Mouse (Mus musculus) retina, embryonic 14.5 days (tissue): ENCODE measurements at regions not wholly inside any gene's neighbourhood (a gene's known extent, or its start where the extent isn't known, plus 50 kb on each side); places are given as distances from the start of the nearest gene placed in this dataset.

Source experiments
- DNase-seq: peaks from one replicate; pipeline ENCODE4 v3.0.0-alpha.2; 2015; ENCODE audit warnings: low spot score

DNA sequence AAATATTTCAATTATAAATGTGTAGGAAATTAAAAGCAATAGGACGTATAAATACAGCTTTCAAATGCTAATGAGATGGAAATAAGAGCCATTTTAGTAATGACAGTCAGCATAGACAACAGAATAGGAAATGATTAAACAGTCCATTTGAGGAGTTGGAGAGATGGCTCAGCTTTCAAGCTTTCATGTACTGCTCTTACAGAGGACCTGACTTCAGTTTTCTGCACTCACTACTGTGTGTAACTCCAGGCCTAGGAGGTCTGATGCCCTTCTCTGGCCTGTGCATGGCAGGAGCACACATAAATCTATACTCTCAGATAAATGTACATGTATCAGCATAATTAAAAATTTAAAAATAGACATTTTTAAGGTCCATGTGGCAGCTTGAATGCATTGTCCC lies 643.1 kb downstream of the Fgf12 start:
- no peak for DNase-seq
